Mouse (Mus musculus) CH12.LX (cell line): Measurements from ENCODE around the gene Selplg.

Experiments
- CTCF ChIP-seq, 2 experiments: IDR thresholded peaks in 1 of 2; conservative IDR thresholded peaks in 1 of 2; 2 replicates each; pipeline ENCODE4 v1.5.1; 2011 to 2012; ENCODE audit warnings: low read depth in 2 of 2, low read length in 2 of 2, improper control_type of control experiment in 1 of 2, inconsistent platforms in 1 of 2, mild to moderate bottlenecking in 1 of 2, moderate library complexity in 1 of 2
- E2F4 ChIP-seq: IDR thresholded peaks from 2 replicates; pipeline ENCODE4 v1.6.1; 2011; ENCODE audit warnings: low read depth, low read length, improper control_type of control experiment; ENCODE audit not compliant: insufficient replicate concordance
- ELF1 ChIP-seq: IDR thresholded peaks from 2 replicates; pipeline ENCODE4 v1.6.1; 2014; ENCODE audit warnings: low read depth, mild to moderate bottlenecking, inconsistent platforms, low read length, improper control_type of control experiment
- HCFC1 ChIP-seq: IDR thresholded peaks from 2 replicates; pipeline ENCODE4 v1.6.1; 2012; ENCODE audit warnings: low read depth, mild to moderate bottlenecking, inconsistent platforms, low read length, improper control_type of control experiment
- MAFK ChIP-seq: IDR thresholded peaks from 2 replicates; pipeline ENCODE4 v1.6.1; 2011; ENCODE audit warnings: low read length, improper control_type of control experiment; ENCODE audit not compliant: insufficient replicate concordance
- ZMIZ1 ChIP-seq: IDR thresholded peaks from 2 replicates; pipeline ENCODE4 v1.6.1; 2012; ENCODE audit warnings: low read depth, mild to moderate bottlenecking, inconsistent platforms, low read length, improper control_type of control experiment

DNA sequence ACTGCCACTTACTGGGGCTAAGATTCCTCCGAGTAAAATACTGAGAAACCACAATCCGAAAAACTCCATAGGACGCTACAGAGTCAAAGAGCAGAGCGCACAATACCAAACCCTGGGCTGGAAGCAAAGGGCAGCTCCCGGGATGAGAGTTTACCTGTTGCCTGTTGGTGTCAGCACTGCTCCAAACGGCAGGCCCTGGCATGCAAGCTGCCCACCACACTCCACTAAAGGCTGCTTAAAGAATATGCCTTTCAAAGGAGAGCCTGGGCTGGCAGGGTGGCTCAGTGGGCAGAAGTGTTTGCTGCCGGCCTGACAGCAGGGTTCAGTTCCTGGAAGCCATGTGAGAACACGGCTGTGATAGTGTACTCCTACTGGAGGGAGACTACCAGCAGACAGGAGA is 25.2 kb upstream of the Selplg start:
- TF ChIP-seq CTCF (conservative IDR thresholded peaks at IDR 0.05 in 1 of 2, IDR thresholded peaks at IDR 0.05 in 1 of 2; ENCODE audit: low read depth in 2 of 2, low read length in 2 of 2): no peak
- no peak for TF ChIP-seq HCFC1
- no peak for TF ChIP-seq E2F4
- TF ChIP-seq ZMIZ1: no peak
- TF ChIP-seq ELF1: no peak
- TF ChIP-seq MAFK: no peak
